Mouse (Mus musculus) hindbrain, postnatal 0 days (tissue): ENCODE measurements around the gene Dqx1. TPM values are rescaled to one million over a fixed set of nuclear protein-coding genes. Genes with fewer than 3 reads are reported as not detected.
A peak's percentile ranks its signal among the peaks of the same experiment; 100 is the strongest.

Experiments
- ATAC-seq: fragments of 200-750 bp; cut with Nextera tagmentation; 2 replicates; pipeline ENCODE4 v1.8.0; 2017; ENCODE audit warnings: mild to moderate bottlenecking, moderate TSS enrichment, moderate library complexity
- DNase-seq: peaks from one replicate; pipeline ENCODE4 v3.0.0-alpha.2; 2015; ENCODE audit warnings: low spot score
- H3K27ac ChIP-seq: fragments of 300-500 bp; sonication (generic); 2 replicates; pipeline ENCODE4 v1.5.1; 2014; ENCODE audit warnings: mild to moderate bottlenecking
- H3K27me3 ChIP-seq: fragments of 300-500 bp; sonication (generic); 2 replicates; pipeline ENCODE4 v1.6.1; 2014; ENCODE audit warnings: low read length, mixed read lengths; ENCODE audit not compliant: insufficient read depth
- H3K36me3 ChIP-seq: fragments of 300-500 bp; sonication (generic); 2 replicates; pipeline ENCODE4 v1.6.1; 2014; ENCODE audit warnings: low read length, mixed read lengths; ENCODE audit not compliant: insufficient read depth
- H3K4me1 ChIP-seq: fragments of 300-500 bp; sonication (generic); 2 replicates; pipeline ENCODE4 v1.6.1; 2014; ENCODE audit warnings: antibody characterized with exemption, low read length, mixed read lengths; ENCODE audit not compliant: insufficient read depth
- H3K4me2 ChIP-seq: fragments of 300-500 bp; sonication (generic); 2 replicates; pipeline ENCODE4 v1.6.1; 2014; ENCODE audit warnings: low read depth, mild to moderate bottlenecking, low read length, moderate library complexity, mixed read lengths
- H3K4me3 ChIP-seq: fragments of 300-500 bp; sonication (generic); 2 replicates; pipeline ENCODE4 v1.5.1; 2014; ENCODE audit warnings: low read length
- H3K9ac ChIP-seq: fragments of 300-500 bp; sonication (generic); replicated peaks from 2 replicates; pipeline ENCODE4 v1.6.1; 2014; ENCODE audit warnings: mild to moderate bottlenecking, low read length, moderate library complexity, mixed read lengths
- H3K9me3 ChIP-seq: fragments of 300-500 bp; sonication (generic); 2 replicates; pipeline ENCODE4 v1.6.1; 2016; ENCODE audit warnings: low read length, mixed read lengths
- CTCF ChIP-seq: IDR thresholded peaks from 2 replicates; pipeline ENCODE4 v1.5.1; 2016; ENCODE audit warnings: antibody characterized with exemption, control low read depth, low read depth
- WGBS: fragments of 180-500 bp; shearing (Covaris S2); extraction: QIAGEN DNeasy Blood & Tissue Kit; methylation state at CpG from one replicate; pipeline ENCODE4 v1.1.7; 2014; 5-methylcytosine and 5-hydroxymethylcytosine counted together
- polyA plus RNA-seq: library from polyadenylated mRNA; unstranded; fragments of >200 nt; fragmentation: Nextera tagmentation; extraction: Ambion mirVana; gene quantifications from 2 replicates; pipeline ENCODE4 v1.2.1, GENCODE M21; 2015
- total RNA-seq: library from RNA; depleted of rRNA; stranded (reverse); fragments of >200 nt; gene quantifications from 2 replicates; pipeline ENCODE4 v1.2.3, GENCODE M21; 2014

The Dqx1 gene
- total and polyA plus RNA-seq, 2 experiments from 2014 or later, result 0.36 TPM; not detected in 1

DNA sequence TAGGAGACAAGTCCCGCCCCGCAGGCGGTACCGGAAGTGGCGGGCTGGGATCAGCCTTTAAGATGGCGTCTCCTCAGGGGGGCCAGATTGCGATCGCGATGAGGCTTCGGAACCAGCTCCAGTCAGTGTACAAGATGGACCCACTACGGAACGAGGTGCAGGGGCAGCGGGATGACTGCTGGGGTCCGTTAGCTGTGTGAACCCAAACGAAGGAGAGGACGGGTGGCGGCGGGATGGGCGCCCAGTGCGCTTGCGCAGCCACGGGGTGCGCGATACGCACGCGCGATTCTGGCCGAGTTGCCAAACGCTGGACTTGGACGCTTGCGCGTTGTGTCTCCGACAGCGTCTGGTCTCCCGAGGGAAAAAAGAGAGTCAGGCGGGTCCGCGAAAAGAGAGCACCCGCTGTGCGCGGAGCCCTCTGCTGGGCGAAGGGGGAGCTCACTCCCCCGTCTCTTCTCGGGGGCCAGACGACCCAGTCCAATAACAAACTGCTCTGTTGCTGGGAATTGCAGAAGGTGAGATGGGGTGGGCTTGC, 20.7 kb downstream of the Dqx1 start:
- H3K9ac ChIP-seq, result peak overlapping the region; percentile 59
- H3K36me3 ChIP-seq, result 0 out of 2 replicates have a peak, but pooled peaks cover 4% of the 10 kb centered on the region
- H3K27ac ChIP-seq, result peak overlapping the region; percentile 95
- no peaks in the 10 kb centered on the region for H3K9me3 ChIP-seq
- H3K27me3 ChIP-seq, result peaks cover 24% of the 10 kb centered on the region
- TF ChIP-seq CTCF, result peak; percentile 62
- H3K4me3 ChIP-seq, result peak overlapping the region; percentile 66
- under 1% methylated on average over 46 of the region's 46 CpGs for WGBS
- peak; percentile 94 for ATAC-seq
- DNase-seq, result peak; percentile 99
- H3K4me2 ChIP-seq, result peak overlapping the region; percentile 86
- no peaks in the 10 kb centered on the region for H3K4me1 ChIP-seq

DNA sequence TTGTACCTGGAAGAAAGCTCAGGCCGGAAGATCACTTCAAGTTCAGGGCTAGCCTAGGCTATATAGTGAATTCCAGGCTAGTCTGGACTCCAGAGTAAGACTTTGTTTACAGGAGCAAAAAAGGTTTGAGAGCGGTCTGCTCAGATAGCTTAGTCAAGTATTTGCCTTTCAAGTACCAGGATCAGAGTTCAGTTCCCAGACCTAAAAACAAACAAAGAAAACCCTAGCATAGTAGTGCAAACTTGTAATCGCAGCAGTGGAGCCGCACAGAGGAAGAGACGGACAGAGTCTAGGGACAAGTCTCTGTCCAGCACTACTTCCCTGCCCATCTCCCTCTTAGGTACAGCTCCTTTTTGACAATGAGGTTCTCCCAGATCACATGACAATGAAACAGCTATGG, 22.6 kb downstream of the Dqx1 start:
- H3K4me3 ChIP-seq, result no peak overlapping the region
- no peaks in the 10 kb centered on the region for H3K9me3 ChIP-seq
- no peak for ATAC-seq
- no peak overlapping the region for H3K27ac ChIP-seq
- H3K27me3 ChIP-seq, result peaks cover 25% of the 10 kb centered on the region
- H3K4me1 ChIP-seq, result no peaks in the 10 kb centered on the region
- no peak for DNase-seq
- 98% methylated on average over 5 of the region's 5 CpGs for WGBS
- H3K9ac ChIP-seq, result no peak overlapping the region
- no peak for TF ChIP-seq CTCF
- H3K36me3 ChIP-seq, result 0 out of 2 replicates have a peak, but pooled peaks cover 4% of the 10 kb centered on the region
- H3K4me2 ChIP-seq, result no peak overlapping the region

DNA sequence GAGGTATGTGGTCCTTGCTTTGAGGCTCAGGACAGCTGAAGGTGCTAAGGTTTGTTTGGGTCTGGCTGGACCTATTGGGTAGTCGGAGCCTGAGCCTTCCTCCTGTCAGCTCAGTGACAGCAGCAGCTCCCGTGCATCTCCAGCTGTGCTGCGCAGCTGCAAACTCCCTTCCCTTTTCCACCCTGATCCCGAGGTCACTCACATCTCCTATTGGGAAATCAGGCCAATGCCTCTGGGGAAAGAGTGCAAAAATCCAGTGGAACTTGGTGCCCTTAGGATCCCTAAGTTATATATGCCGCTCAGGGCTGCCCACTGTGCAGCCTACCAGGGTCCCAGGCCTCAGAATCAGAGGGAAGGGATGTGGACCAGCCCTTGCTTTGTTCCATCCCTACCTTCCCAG, 25.9 kb downstream of the Dqx1 start:
- Histone ChIP-seq H3K9me3 (no peaks in the 10 kb centered on the region), H3K4me2 (no peak overlapping the region), H3K36me3 (0 out of 2 replicates have a peak, but pooled peaks cover 4% of the 10 kb centered on the region), H3K4me1 (no peaks in the 10 kb centered on the region), H3K27me3 (peaks cover 47% of the 10 kb centered on the region), H3K27ac (no peak overlapping the region), H3K4me3 (no peak overlapping the region), H3K9ac (no peak overlapping the region)
- DNase-seq, result no peak
- TF ChIP-seq CTCF, result no peak
- no peak for ATAC-seq
- WGBS, result 6% methylated on average over 5 of the region's 5 CpGs

DNA sequence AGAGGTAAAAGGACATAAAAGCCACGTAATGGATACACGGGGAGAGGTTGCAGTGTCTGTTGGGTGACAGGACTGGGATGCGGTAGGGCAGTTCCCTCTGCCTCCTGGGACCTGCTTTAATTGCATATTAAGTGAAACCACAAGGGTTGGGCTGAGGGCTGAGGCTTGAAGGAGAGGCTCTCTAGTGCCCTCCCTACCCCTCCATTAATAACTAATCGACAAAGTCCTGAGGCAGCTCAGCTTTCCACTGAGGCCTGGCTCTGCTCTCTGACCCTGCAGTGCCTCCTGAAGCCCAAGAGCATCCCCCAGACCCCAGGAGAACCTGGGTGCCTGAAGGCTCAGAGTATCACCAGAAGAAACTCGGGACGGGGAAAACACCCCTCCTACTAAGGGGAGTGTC, 26.8 kb downstream of the Dqx1 start:
- no peaks in the 10 kb centered on the region for H3K9me3 ChIP-seq
- no peak overlapping the region for H3K4me2 ChIP-seq
- H3K4me1 ChIP-seq, result no peaks in the 10 kb centered on the region
- H3K27ac ChIP-seq, result no peak overlapping the region
- H3K9ac ChIP-seq, result no peak overlapping the region
- WGBS, result 5% methylated on average over 6 of the region's 6 CpGs
- peaks cover 55% of the 10 kb centered on the region for H3K27me3 ChIP-seq
- ATAC-seq (no peak), DNase-seq (no peak)
- TF ChIP-seq CTCF, result no peak
- H3K4me3 ChIP-seq, result no peak overlapping the region
- 0 out of 2 replicates have a peak, but pooled peaks cover 4% of the 10 kb centered on the region for H3K36me3 ChIP-seq

DNA sequence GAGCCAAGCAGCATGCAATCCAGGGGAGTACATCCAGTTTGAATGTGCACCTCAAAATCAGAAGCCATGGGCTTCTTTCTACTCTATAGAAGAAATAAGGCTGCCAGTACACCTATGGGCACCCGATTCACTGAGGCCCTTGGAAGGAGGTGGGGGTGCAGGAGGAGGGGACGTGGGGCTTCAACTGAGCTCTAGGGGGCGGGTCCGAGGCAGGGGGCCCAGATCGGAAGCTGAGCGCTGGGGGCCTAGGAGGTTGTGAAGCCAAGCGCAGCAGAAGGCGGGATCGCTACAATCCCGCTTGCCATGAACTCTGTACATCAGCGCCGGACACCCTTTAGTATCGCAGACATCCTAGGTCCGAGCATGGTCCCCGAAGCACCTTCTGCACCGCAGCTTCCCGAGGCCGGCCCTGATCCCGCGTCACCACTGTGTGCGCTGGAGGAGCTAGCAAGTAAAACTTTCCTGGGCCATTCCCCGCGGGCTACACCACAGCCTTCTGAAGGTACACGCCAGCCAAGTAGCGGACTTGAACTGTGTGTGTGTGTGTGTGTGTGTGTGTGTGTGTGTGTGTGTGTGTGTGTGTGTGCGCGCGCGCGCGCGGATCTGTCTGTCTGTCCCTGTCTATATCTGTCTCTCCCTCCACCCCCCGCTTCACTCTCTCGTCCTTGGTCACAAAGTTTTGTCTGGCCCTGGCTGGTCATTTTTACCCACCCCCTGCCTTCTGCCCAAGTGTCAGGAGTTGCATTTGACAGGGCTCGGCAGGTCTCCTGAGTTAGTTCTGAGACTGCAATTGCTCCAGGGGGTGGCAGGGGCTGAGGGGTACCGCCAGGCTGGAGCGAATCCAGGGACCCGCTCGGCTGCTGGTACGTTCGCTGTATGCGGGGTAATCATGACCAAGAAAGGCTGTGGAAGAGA, 28.7 kb downstream of the Dqx1 start, which contains the start of gene Lbx2:
Gene Lbx2, plus strand, starts transcription at position 247 of the 915 bp plus-strand sequence.
- Histone ChIP-seq H3K4me1 (no peaks in the 10 kb centered on the region), H3K36me3 (0 out of 2 replicates have a peak, but pooled peaks cover 4% of the 10 kb centered on the region), H3K27ac (no peak within 1 kb of the TSS), H3K4me2 (peak within 1 kb of the TSS; percentile 37; the same call in 1 of the 2 replicates), H3K9me3 (no peaks in the 10 kb centered on the region), H3K27me3 (peaks cover 61% of the 10 kb centered on the region), H3K4me3 (no peak within 1 kb of the TSS), H3K9ac (no peak within 1 kb of the TSS)
- 2% methylated on average over 41 of the region's 42 CpGs for WGBS
- no peak for DNase-seq
- no peak for TF ChIP-seq CTCF
- ATAC-seq, result no peak

DNA sequence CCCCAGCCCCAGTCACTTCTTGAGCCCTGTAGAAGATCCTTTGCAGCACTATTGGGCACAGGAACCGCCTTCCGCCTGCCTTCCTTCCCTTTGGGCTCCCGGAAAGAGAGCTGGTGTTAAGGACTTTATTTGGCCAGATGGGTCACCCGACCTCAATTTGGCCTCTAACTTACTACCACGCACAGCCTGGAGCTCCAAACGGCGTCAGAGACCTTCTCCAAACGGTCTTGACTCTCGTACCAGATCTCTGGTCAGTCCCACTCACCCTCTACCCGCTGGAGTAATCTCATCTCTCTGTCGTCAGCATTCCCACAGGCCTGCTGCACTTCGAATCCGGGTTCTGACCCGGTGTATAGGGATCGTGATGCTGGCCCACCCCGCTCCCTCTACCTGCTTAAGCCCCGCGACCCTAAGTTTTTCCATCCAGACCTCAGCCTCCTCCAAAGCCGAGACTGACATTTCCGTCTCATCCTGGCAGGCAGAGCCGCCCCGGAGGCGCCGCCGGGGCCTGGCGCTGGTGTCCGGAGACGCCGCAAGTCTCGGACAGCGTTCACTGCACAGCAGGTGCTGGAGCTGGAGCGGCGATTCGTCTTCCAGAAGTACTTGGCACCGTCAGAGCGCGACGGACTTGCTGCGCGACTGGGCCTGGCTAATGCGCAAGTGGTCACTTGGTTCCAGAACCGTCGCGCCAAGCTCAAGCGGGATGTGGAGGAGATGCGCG, 29.7 kb downstream of the Dqx1 start:
- H3K4me1 ChIP-seq, result no peaks in the 10 kb centered on the region
- H3K36me3 ChIP-seq, result 0 out of 2 replicates have a peak, but pooled peaks cover 3% of the 10 kb centered on the region
- H3K4me2 ChIP-seq, result peak overlapping the region; percentile 37
- no peak for ATAC-seq
- H3K9me3 ChIP-seq, result no peaks in the 10 kb centered on the region
- 1% methylated on average over 47 of the region's 47 CpGs for WGBS
- DNase-seq, result no peak
- TF ChIP-seq CTCF, result no peak
- peak overlapping the region; percentile 20; the same call in 1 of the 2 replicates for H3K4me3 ChIP-seq
- peaks cover 61% of the 10 kb centered on the region for H3K27me3 ChIP-seq
- no peak overlapping the region for H3K27ac ChIP-seq
- H3K9ac ChIP-seq, result no peak overlapping the region
